Mouse (Mus musculus) stomach, postnatal 0 days (tissue): Measurements from ENCODE around the gene Tpbgl. TPM values are rescaled to one million over a fixed set of nuclear protein-coding genes. Genes with fewer than 3 reads are reported as not detected.

Experiments used
- ATAC-seq: fragments of 200-750 bp; cut with Nextera tagmentation; 2 replicates; pipeline ENCODE4 v1.8.0; 2017; ENCODE audit not compliant: low FRiP score, low TSS enrichment
- DNase-seq: peaks from one replicate; pipeline ENCODE4 v3.0.0-alpha.2; 2016; ENCODE audit warnings: low spot score
- H3K27ac ChIP-seq: fragments of 300-500 bp; sonication (generic); replicated peaks from 2 replicates; pipeline ENCODE4 v1.5.1; 2014; ENCODE audit warnings: mild to moderate bottlenecking, control low read depth
- H3K27me3 ChIP-seq: fragments of 300-500 bp; sonication (generic); 2 replicates; pipeline ENCODE4 v1.6.1; 2014; ENCODE audit warnings: low read length; ENCODE audit not compliant: control insufficient read depth, insufficient read depth
- H3K36me3 ChIP-seq: fragments of 300-500 bp; sonication (generic); 2 replicates; pipeline ENCODE4 v1.6.1; 2014; ENCODE audit warnings: low read length, mixed read lengths; ENCODE audit not compliant: control insufficient read depth, insufficient read depth
- H3K4me1 ChIP-seq: fragments of 300-500 bp; sonication (generic); replicated peaks from 2 replicates; pipeline ENCODE4 v1.6.1; 2014; ENCODE audit warnings: antibody characterized with exemption; ENCODE audit not compliant: control insufficient read depth, insufficient read depth
- H3K4me2 ChIP-seq: fragments of 300-500 bp; sonication (generic); replicated peaks from 2 replicates; pipeline ENCODE4 v1.6.1; 2014; ENCODE audit warnings: low read depth, mild to moderate bottlenecking, control low read depth, moderate library complexity
- H3K4me3 ChIP-seq: fragments of 300-500 bp; sonication (generic); 2 replicates; pipeline ENCODE4 v1.5.1; 2014; ENCODE audit warnings: low read depth, low read length, control low read depth
- H3K9ac ChIP-seq: fragments of 300-500 bp; sonication (generic); 2 replicates; pipeline ENCODE4 v1.6.1; 2014; ENCODE audit warnings: mild to moderate bottlenecking, low read length, control low read depth, mixed read lengths
- H3K9me3 ChIP-seq: fragments of 300-500 bp; sonication (generic); 2 replicates; pipeline ENCODE4 v1.6.1; 2016; ENCODE audit warnings: low read length; ENCODE audit not compliant: control insufficient read depth
- CTCF ChIP-seq: IDR thresholded peaks from 2 replicates; pipeline ENCODE4 v1.5.1; 2016; ENCODE audit warnings: antibody characterized with exemption, low read depth, mild to moderate bottlenecking, moderate library complexity
- EP300 ChIP-seq: optimal IDR thresholded peaks from 2 replicates; pipeline ENCODE3; 2016; ENCODE audit warnings: antibody characterized with exemption
- WGBS: fragments of 180-500 bp; shearing (Covaris S2); extraction: QIAGEN DNeasy Blood & Tissue Kit; methylation state at CpG from one replicate; pipeline ENCODE4 v1.1.7; 2014; 5-methylcytosine and 5-hydroxymethylcytosine counted together
- polyA plus RNA-seq: library from polyadenylated mRNA; unstranded; fragments of >200 nt; fragmentation: Nextera tagmentation; extraction: Ambion mirVana; gene quantifications from 2 replicates; pipeline ENCODE4 v1.2.1, GENCODE M21; 2015

Gene Tpbgl
- polyA plus RNA-seq, 1 experiment from 2014 or later, result 1.5 TPM

DNA sequence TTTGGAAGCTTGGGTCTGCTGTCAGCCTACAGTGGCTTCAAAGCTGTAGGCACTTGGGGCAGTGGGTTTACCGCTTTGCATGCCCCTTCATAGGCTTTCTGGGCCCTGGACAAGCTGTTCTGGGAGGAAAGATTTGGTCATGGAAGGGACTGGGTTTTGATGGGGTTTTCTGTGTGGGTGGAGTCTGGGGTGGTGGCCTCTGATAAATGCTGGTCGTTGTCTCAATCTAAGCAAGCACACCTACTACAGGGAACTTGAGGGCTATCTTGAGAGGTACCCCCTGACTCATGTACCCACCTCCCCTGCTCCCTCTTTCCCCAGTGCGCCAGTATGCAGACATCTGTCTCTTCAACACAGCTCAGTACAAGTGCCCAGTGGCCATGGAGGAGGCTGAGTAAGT lies 34.2 kb downstream of the Tpbgl start:
- H3K36me3 ChIP-seq, result peaks cover 11% of the 10 kb centered on the region
- WGBS, result 94% methylated on average over 3 of the region's 3 CpGs
- ATAC-seq (no peak), DNase-seq (no peak)
- no peaks in the 10 kb centered on the region for H3K9me3 ChIP-seq
- TF ChIP-seq CTCF (no peak), EP300 (no peak)
- H3K4me1 ChIP-seq, result no peaks in the 10 kb centered on the region
- H3K4me3 ChIP-seq, result no peak overlapping the region
- no peak overlapping the region for H3K9ac ChIP-seq
- H3K27me3 ChIP-seq, result no peaks in the 10 kb centered on the region
- no peak overlapping the region for H3K4me2 ChIP-seq
- H3K27ac ChIP-seq, result no peak overlapping the region

DNA sequence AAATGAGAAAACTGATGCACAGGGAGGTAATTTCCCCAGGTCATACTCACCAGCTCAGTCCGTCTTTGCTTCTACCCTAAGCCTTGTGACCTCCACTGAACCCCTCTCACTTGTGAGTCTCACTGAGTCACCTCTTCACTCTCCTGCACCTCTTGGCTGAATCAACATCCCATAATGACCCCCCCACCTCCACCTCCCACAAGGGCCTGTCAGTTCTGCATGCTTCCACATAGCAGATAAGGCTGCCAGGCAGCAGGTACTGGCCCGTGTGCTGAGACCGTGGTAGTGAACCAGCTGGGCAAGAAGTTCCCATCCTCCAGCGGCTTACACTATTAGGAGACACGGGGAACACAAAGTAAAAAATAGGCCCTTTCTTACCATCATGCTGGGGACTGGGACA lies 36.3 kb downstream of the Tpbgl start:
- TF ChIP-seq EP300 (no peak), CTCF (no peak)
- H3K9ac ChIP-seq, result no peak overlapping the region
- no peaks in the 10 kb centered on the region for H3K9me3 ChIP-seq
- ATAC-seq (no peak), DNase-seq (no peak)
- WGBS, result 85% methylated on average over 5 of the region's 5 CpGs
- H3K4me1 ChIP-seq, result no peaks in the 10 kb centered on the region
- no peak overlapping the region for H3K4me2 ChIP-seq
- H3K36me3 ChIP-seq, result peaks cover 9% of the 10 kb centered on the region
- H3K27me3 ChIP-seq, result no peaks in the 10 kb centered on the region
- no peak overlapping the region for H3K4me3 ChIP-seq
- H3K27ac ChIP-seq, result no peak overlapping the region

DNA sequence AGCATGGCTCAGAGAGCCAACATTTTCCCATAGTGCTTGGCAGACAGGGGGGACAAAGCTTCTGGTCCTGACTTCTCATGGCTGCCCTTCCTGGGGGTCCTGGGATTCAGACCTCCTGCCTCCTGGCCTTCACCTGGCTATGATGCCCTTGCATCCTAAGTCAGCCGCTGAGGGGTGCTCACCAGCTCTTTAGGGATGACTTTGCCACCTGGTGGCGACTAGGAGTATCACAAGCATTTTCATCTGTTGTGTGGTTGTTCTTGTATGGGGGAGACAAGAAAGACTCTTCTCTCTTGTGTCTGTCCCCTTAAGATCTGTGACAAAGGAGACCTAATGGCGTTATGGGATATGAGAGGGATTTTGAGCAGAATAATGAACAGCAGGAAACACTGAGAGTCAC lies 36.8 kb downstream of the Tpbgl start:
- H3K27me3 ChIP-seq, result no peaks in the 10 kb centered on the region
- no peaks in the 10 kb centered on the region for H3K9me3 ChIP-seq
- no peak overlapping the region for H3K27ac ChIP-seq
- TF ChIP-seq EP300, result no peak
- TF ChIP-seq CTCF, result peak; percentile 91
- DNase-seq (peak; percentile 65), ATAC-seq (no peak)
- H3K4me2 ChIP-seq, result no peak overlapping the region
- H3K36me3 ChIP-seq, result peaks cover 8% of the 10 kb centered on the region
- H3K9ac ChIP-seq, result no peak overlapping the region
- WGBS, result 16% methylated on average over 3 of the region's 3 CpGs
- H3K4me3 ChIP-seq, result no peak overlapping the region
- H3K4me1 ChIP-seq, result no peaks in the 10 kb centered on the region

DNA sequence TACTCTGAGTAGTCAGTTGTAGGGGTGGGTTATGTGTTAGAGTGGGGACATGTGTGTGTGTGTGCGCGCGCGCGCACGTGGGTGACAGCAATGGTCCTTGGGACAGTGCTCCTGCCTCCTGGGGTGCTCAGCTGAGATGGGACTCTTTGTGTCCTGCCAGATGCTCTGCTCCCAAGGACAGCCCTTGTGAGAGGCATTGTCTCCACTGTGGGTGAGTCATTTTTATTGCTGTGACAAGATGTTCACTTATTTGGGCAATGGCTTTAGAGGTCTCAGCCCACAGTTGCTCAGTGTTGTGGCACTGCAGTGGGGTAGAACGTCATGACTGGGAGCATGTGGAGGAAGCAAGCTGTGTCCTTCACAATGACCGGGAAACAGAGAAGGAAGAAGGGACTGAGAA lies 40.9 kb downstream of the Tpbgl start:
- no peak overlapping the region for H3K9ac ChIP-seq
- no peak overlapping the region for H3K4me3 ChIP-seq
- H3K9me3 ChIP-seq, result no peaks in the 10 kb centered on the region
- H3K27ac ChIP-seq, result no peak overlapping the region
- H3K4me2 ChIP-seq, result no peak overlapping the region
- H3K27me3 ChIP-seq, result no peaks in the 10 kb centered on the region
- ATAC-seq (no peak), DNase-seq (no peak)
- TF ChIP-seq CTCF (no peak), EP300 (no peak)
- H3K36me3 ChIP-seq, result peaks cover 3% of the 10 kb centered on the region
- WGBS, result 89% methylated on average over 8 of the region's 8 CpGs
- no peaks in the 10 kb centered on the region for H3K4me1 ChIP-seq

DNA sequence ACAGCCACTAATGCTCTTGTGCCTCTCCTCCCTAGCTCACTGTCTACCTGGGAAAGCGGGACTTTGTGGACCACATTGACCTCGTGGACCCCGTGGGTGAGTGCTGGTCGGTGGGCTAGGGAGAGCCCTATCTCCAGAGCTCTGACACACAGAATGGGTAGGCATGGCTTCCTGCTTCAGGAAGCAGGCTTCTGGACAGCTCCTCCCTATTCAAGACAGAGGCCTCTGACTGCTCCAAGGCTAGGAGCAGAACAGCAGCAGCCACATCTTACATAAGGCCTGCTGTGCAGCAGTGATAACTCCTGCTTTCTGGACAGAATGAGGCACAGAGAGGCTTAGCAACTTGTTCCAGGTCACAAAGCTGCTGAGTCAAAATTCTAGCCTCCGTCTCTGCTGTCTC lies 43.3 kb downstream of the Tpbgl start:
- DNase-seq (no peak), ATAC-seq (no peak)
- TF ChIP-seq EP300, result no peak
- TF ChIP-seq CTCF, result no peak
- Histone ChIP-seq H3K27me3 (no peaks in the 10 kb centered on the region), H3K4me3 (no peak overlapping the region), H3K36me3 (peaks cover 3% of the 10 kb centered on the region; the same call in 1 of the 2 replicates), H3K9me3 (no peaks in the 10 kb centered on the region), H3K4me1 (no peaks in the 10 kb centered on the region), H3K4me2 (no peak overlapping the region), H3K9ac (no peak overlapping the region), H3K27ac (no peak overlapping the region)
- 74% methylated on average over 5 of the region's 5 CpGs for WGBS

DNA sequence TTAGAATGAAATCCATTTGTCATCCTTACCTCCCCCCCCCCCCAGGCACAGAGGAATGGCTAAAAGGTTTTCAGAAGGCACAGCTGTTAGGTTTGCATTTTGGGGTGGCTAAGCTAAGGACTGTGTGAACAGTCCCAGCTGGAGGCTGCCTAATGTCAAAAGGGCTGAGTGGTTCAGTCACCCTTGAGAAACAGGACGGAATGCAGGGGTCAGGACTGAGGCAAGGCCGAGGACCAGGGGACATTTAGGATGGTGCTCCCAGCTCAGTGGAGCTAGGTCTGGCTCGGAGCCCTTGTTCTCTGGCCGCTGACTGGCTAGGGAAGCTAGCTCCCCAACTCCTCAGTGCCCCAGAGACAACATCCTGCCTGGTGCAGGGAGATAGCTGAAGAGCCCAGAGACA lies 44.0 kb downstream of the Tpbgl start:
- 64% methylated on average over 4 of the region's 4 CpGs for WGBS
- DNase-seq, result no peak
- H3K36me3 ChIP-seq, result peaks cover 3% of the 10 kb centered on the region; the same call in 1 of the 2 replicates
- no peak for TF ChIP-seq CTCF
- no peak for TF ChIP-seq EP300
- no peaks in the 10 kb centered on the region for H3K4me1 ChIP-seq
- no peak overlapping the region for H3K4me3 ChIP-seq
- ATAC-seq, result no peak
- no peaks in the 10 kb centered on the region for H3K9me3 ChIP-seq
- no peak overlapping the region for H3K27ac ChIP-seq
- H3K9ac ChIP-seq, result no peak overlapping the region
- H3K4me2 ChIP-seq, result no peak overlapping the region
- H3K27me3 ChIP-seq, result no peaks in the 10 kb centered on the region
